Mouse (Mus musculus) kidney, embryonic 16.5 days (tissue): ENCODE measurements around the gene Mki67. TPM values are rescaled to one million over a fixed set of nuclear protein-coding genes. Genes with fewer than 3 reads are reported as not detected.
A peak's percentile ranks its signal among the peaks of the same experiment; 100 is the strongest.

Source experiments
- ATAC-seq: fragments of 200-750 bp; cut with Nextera tagmentation; 2 replicates; pipeline ENCODE4 v1.8.0; 2017; ENCODE audit warnings: moderate TSS enrichment; ENCODE audit not compliant: low FRiP score, low TSS enrichment
- H3K27ac ChIP-seq: fragments of 300-500 bp; sonication (generic); 2 replicates; pipeline ENCODE4 v1.5.1; 2014; ENCODE audit warnings: low read length
- H3K27me3 ChIP-seq: fragments of 300-500 bp; sonication (generic); 2 replicates; pipeline ENCODE4 v1.6.1; 2014; ENCODE audit warnings: low read length, control low read depth, mixed read lengths; ENCODE audit not compliant: insufficient read depth
- H3K36me3 ChIP-seq: fragments of 300-500 bp; sonication (generic); 2 replicates; pipeline ENCODE4 v1.6.1; 2014; ENCODE audit warnings: low read length, control low read depth, mixed read lengths; ENCODE audit not compliant: insufficient read depth
- H3K4me1 ChIP-seq: fragments of 300-500 bp; sonication (generic); 2 replicates; pipeline ENCODE4 v1.6.1; 2014; ENCODE audit warnings: low read length, control low read depth, mixed read lengths; ENCODE audit not compliant: insufficient read depth
- H3K4me2 ChIP-seq: fragments of 300-500 bp; sonication (generic); replicated peaks from 2 replicates; pipeline ENCODE4 v1.6.1; 2014; ENCODE audit warnings: low read depth, low read length
- H3K4me3 ChIP-seq: fragments of 300-500 bp; sonication (generic); 2 replicates; pipeline ENCODE4 v1.5.1; 2014; ENCODE audit warnings: mild to moderate bottlenecking, low read length
- H3K9ac ChIP-seq: fragments of 300-500 bp; sonication (generic); replicated peaks from 2 replicates; pipeline ENCODE4 v1.6.1; 2014; ENCODE audit warnings: low read length
- H3K9me3 ChIP-seq: fragments of 300-500 bp; sonication (generic); 2 replicates; pipeline ENCODE4 v1.6.1; 2016; ENCODE audit warnings: low read length, control low read depth
- WGBS: fragments of 180-500 bp; shearing (Covaris S2); extraction: QIAGEN DNeasy Blood & Tissue Kit; methylation state at CpG from one replicate; pipeline ENCODE4 v1.1.7; 2014; 5-methylcytosine and 5-hydroxymethylcytosine counted together
- polyA plus RNA-seq: library from polyadenylated mRNA; unstranded; fragments of >200 nt; fragmentation: Nextera tagmentation; extraction: Ambion mirVana; gene quantifications from 2 replicates; pipeline ENCODE4 v1.2.1, GENCODE M21; 2015

Mki67 gene
- polyA plus RNA-seq, 1 experiment from 2014 or later = 32.6 TPM

DNA sequence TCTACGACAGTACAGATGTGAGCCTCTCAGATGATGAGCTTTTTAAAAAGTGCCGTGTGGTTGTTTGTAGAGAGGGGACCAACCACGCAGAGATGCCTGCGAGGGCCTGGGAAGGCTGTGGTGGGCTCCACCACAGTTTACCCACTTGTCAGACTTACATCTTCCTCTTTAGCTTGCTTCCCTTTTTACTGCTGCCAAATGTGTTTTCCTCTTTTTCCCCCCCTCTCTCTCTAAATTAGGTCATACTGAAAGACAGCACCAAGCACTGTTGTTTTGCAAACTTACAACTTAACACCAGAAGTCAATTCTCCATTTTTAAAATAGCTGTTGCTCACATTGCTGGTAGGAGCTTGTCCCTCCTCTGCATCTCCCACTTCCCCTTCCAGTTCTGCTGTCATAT is 61.0 kb downstream of the Mki67 start:
- Histone ChIP-seq H3K9me3 (no peaks in the 10 kb centered on the region), H3K27me3 (no peaks in the 10 kb centered on the region), H3K4me3 (no peak overlapping the region), H3K9ac (no peak overlapping the region), H3K4me1 (peaks cover 6% of the 10 kb centered on the region; the same call in 1 of the 2 replicates), H3K27ac (no peak overlapping the region), H3K36me3 (no peaks in the 10 kb centered on the region), H3K4me2 (no peak overlapping the region)
- 75% methylated on average over 4 of the region's 4 CpGs for WGBS
- ATAC-seq = no peak

DNA sequence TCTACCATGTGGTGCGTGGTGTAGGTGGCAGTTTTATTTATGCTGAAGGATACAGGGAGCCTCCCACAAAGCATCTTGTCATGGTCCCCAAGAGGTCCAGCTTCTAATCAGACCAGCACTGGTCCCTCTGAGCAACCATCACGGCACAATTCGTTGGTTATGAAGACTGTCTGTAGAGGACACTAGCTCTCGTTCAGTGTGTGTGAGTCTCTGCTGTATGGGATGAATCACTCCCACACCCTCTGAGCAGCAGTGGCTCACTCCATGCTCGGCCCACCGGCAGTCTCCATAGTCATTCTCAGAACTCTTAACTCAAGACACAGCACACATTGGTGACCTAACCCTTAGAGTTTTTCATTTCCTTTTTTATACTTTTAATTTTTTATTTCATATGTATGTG is 61.9 kb downstream of the Mki67 start:
- H3K9ac ChIP-seq = no peak overlapping the region
- 82% methylated on average over 6 of the region's 6 CpGs for WGBS
- H3K27ac ChIP-seq = no peak overlapping the region
- H3K4me2 ChIP-seq = no peak overlapping the region
- H3K9me3 ChIP-seq = no peaks in the 10 kb centered on the region
- no peaks in the 10 kb centered on the region for H3K36me3 ChIP-seq
- H3K4me1 ChIP-seq = peaks cover 6% of the 10 kb centered on the region; the same call in 1 of the 2 replicates
- no peaks in the 10 kb centered on the region for H3K27me3 ChIP-seq
- no peak overlapping the region for H3K4me3 ChIP-seq
- no peak for ATAC-seq

DNA sequence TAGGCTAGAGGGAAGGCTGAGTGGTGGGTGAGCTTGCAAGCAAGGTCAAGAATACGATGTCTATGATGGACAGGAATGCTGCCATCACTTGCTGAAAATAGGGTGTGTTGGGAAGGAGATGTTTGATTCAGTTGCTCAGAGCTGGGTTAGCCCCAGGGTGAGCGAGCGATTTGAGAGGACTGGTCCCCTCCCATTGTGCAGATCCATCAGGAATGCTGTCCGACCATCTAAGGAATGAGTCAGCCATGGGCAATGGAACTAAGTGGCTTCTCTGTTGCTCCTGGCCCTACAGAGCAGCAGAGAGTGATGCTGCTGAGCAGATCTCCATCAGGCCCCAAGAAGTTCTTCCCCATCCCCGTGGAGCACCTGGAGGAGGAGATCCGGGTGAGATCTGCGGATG is 62.6 kb downstream of the Mki67 start:
- H3K4me2 ChIP-seq = no peak overlapping the region
- H3K9ac ChIP-seq = no peak overlapping the region
- no peak overlapping the region for H3K27ac ChIP-seq
- H3K27me3 ChIP-seq = no peaks in the 10 kb centered on the region
- WGBS = 91% methylated on average over 7 of the region's 7 CpGs
- no peaks in the 10 kb centered on the region for H3K9me3 ChIP-seq
- no peak overlapping the region for H3K4me3 ChIP-seq
- ATAC-seq = no peak
- peaks cover 6% of the 10 kb centered on the region; the same call in 1 of the 2 replicates for H3K4me1 ChIP-seq
- no peaks in the 10 kb centered on the region for H3K36me3 ChIP-seq

DNA sequence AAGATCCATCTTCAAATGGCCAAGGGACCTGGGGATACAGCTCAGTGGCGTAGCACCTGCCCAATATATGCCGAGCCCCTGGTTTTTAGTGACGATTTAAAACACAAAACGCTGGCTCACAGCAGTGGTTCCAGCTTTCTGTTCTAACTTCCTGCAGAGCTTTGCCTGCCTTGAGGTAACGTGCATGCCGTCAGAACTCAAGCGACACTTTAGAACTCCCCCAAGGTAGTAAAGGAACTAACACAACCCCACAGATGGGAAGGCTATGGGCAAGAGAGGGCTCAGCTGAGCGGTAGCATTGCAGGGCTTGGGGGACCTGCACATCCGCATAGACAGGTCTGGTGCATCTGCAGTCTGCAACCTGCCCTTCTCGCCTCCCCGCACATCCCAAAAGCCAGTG is 63.4 kb downstream of the Mki67 start:
- ATAC-seq = no peak
- Histone ChIP-seq H3K4me2 (no peak overlapping the region), H3K4me1 (peaks cover 6% of the 10 kb centered on the region; the same call in 1 of the 2 replicates), H3K27ac (no peak overlapping the region), H3K4me3 (no peak overlapping the region), H3K27me3 (no peaks in the 10 kb centered on the region), H3K36me3 (no peaks in the 10 kb centered on the region), H3K9me3 (no peaks in the 10 kb centered on the region), H3K9ac (no peak overlapping the region)
- 66% methylated on average over 11 of the region's 11 CpGs for WGBS

GRCm38 (mm10) chr7:135651831-135652511 is 64.2 kb downstream of the Mki67 start:
- no peak overlapping the region for H3K27ac ChIP-seq
- H3K4me3 ChIP-seq = peak overlapping the region; percentile 25
- H3K36me3 ChIP-seq = no peaks in the 10 kb centered on the region
- ATAC-seq = 0 out of 2 replicates have a peak, but pooled peaks have one; percentile 53
- H3K4me1 ChIP-seq = peaks cover 6% of the 10 kb centered on the region; the same call in 1 of the 2 replicates
- WGBS = 55% methylated on average over 18 of the region's 18 CpGs
- H3K27me3 ChIP-seq = no peaks in the 10 kb centered on the region
- H3K4me2 ChIP-seq = peak overlapping the region; percentile 32
- no peak overlapping the region for H3K9ac ChIP-seq
- no peaks in the 10 kb centered on the region for H3K9me3 ChIP-seq

- Histone ChIP-seq H3K36me3 (no peaks in the 10 kb centered on the region), H3K4me2 (no peak overlapping the region), H3K9me3 (no peaks in the 10 kb centered on the region), H3K9ac (no peak overlapping the region), H3K4me3 (no peak overlapping the region), H3K4me1 (peaks cover 6% of the 10 kb centered on the region; the same call in 1 of the 2 replicates), H3K27ac (no peak overlapping the region), H3K27me3 (no peaks in the 10 kb centered on the region)
- 88% methylated on average over 5 of the region's 5 CpGs for whole genome bisulfite sequencing
- 0 out of 2 replicates have a peak, but pooled peaks have one; percentile 27 for ATAC-seq
These were observed 66.1 kb downstream of the Mki67 start for GRCm38 (mm10) chr7:135650061-135650460.

DNA sequence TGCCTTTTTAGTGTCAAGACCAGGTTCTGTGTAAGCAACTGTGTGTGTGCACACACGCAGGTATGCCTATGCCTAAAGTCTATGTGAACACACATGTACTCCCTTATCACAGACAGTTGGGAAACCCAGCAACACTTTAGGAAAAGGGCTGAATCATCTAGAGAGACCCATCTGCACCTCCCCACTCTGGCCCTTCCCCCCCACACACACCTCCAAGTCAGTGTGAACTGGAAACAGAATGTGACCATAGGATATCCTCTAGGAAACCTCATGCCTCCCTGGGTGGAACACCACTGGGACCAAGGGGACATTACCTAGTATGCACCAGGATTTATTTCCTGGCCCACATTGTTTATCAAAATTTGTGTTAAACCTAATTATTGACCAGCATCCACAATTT is 66.9 kb downstream of the Mki67 start:
- Histone ChIP-seq H3K4me3 (no peak overlapping the region), H3K9ac (no peak overlapping the region), H3K36me3 (no peaks in the 10 kb centered on the region), H3K9me3 (no peaks in the 10 kb centered on the region), H3K4me1 (peaks cover 6% of the 10 kb centered on the region; the same call in 1 of the 2 replicates), H3K27me3 (no peaks in the 10 kb centered on the region), H3K4me2 (no peak overlapping the region), H3K27ac (no peak overlapping the region)
- 89% methylated on average over 1 of the region's 1 CpGs for WGBS
- no peak for ATAC-seq

DNA sequence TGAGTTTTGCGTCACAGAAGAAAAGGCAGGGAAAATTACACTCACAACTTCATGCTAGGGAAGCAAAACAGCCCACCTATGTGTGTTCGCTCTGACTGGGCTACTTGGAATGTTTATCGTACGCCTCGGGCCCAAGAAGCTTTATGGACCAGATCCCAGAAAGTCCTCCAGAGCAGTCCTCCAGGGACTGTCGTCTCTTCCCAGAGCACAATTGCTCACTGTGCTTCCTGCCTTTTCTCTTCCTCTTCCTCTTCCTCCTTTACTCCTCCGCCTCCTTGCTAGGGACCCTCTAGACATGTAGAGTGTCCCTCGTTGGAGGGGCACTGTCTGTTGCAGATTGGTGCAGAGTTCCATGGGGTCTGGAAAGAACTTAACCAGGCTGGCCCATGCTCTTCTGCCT is 67.3 kb downstream of the Mki67 start:
- no peak overlapping the region for H3K27ac ChIP-seq
- ATAC-seq = no peak
- H3K4me1 ChIP-seq = peaks cover 6% of the 10 kb centered on the region; the same call in 1 of the 2 replicates
- H3K9ac ChIP-seq = no peak overlapping the region
- WGBS = 81% methylated on average over 8 of the region's 8 CpGs
- H3K27me3 ChIP-seq = no peaks in the 10 kb centered on the region
- no peak overlapping the region for H3K4me3 ChIP-seq
- no peaks in the 10 kb centered on the region for H3K9me3 ChIP-seq
- H3K4me2 ChIP-seq = no peak overlapping the region
- no peaks in the 10 kb centered on the region for H3K36me3 ChIP-seq

DNA sequence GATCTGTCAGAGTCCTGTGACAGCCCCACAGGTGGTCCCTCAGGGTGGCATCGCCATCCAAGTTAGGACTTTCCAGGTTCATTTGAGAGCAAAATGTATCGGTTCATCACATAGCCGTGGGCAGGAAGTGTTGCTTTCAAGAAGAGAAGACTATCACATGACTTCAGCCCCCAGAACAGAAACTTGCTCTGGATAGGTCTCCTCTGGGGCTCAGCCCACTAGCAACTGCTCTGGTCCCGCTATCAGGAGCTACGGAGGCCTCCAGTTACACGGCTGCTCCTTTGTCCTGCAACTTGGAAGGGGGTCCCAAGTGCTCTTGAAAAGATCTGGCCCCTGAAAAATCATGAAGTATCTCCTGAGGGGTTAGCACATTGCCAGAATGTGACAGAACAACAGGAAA is 69.2 kb downstream of the Mki67 start:
- no peaks in the 10 kb centered on the region for H3K9me3 ChIP-seq
- ATAC-seq = no peak
- no peaks in the 10 kb centered on the region for H3K36me3 ChIP-seq
- no peak overlapping the region for H3K4me3 ChIP-seq
- no peak overlapping the region for H3K4me2 ChIP-seq
- no peaks in the 10 kb centered on the region for H3K27me3 ChIP-seq
- WGBS = 84% methylated on average over 6 of the region's 6 CpGs
- no peak overlapping the region for H3K27ac ChIP-seq
- H3K9ac ChIP-seq = no peak overlapping the region
- peaks cover 6% of the 10 kb centered on the region; the same call in 1 of the 2 replicates for H3K4me1 ChIP-seq

- no peak for ATAC-seq
- H3K36me3 ChIP-seq = no peaks in the 10 kb centered on the region
- H3K27me3 ChIP-seq = no peaks in the 10 kb centered on the region
- no peak overlapping the region for H3K4me2 ChIP-seq
- no peaks in the 10 kb centered on the region for H3K4me1 ChIP-seq
- no peak overlapping the region for H3K27ac ChIP-seq
- H3K9ac ChIP-seq = no peak overlapping the region
- WGBS = 88% methylated on average over 1 of the region's 1 CpGs
- H3K9me3 ChIP-seq = no peaks in the 10 kb centered on the region
- no peak overlapping the region for H3K4me3 ChIP-seq
These were observed 71.7 kb downstream of the Mki67 start for GRCm38 (mm10) chr7:135644452-135644851.
